Mouse (Mus musculus) kidney, adult 11 months (tissue): ENCODE measurements at regions not wholly inside any gene's neighbourhood (a gene's known extent, or its start where the extent isn't known, plus 50 kb on each side); places are given as distances from the start of the nearest gene placed in this dataset.

Source experiments
- DNase-seq: peaks from one replicate; pipeline ENCODE4 v3.0.0; 2022

DNA sequence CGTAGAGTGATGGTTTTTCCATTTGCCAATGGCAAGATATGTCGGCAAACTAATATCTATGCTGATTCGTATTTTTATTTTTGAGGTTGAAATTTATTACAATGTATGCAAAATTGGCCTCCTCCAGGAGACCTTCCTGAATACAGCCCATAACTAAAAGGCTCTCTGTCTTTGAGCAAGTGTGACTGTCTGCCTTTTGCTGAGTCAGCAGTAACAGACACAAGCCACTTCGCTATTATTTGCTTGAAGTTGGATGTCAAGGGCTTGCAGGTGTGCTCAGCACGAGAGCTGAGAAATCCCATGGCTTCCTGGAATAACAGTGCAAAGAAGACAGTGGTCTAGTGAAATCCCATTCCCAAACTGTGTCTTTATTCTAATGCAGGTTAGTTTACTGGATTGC lies 56.9 kb downstream of the Dmrt2 start:
- no peak for DNase-seq

GRCm38 (mm10) chr19:25729633-25730032 lies 57.4 kb downstream of the Dmrt2 start:
- DNase-seq: no peak

- no peak for DNase-seq
Measured at GRCm38 (mm10) chr19:25778455-25778854, 106.2 kb downstream of the Dmrt2 start.

DNA sequence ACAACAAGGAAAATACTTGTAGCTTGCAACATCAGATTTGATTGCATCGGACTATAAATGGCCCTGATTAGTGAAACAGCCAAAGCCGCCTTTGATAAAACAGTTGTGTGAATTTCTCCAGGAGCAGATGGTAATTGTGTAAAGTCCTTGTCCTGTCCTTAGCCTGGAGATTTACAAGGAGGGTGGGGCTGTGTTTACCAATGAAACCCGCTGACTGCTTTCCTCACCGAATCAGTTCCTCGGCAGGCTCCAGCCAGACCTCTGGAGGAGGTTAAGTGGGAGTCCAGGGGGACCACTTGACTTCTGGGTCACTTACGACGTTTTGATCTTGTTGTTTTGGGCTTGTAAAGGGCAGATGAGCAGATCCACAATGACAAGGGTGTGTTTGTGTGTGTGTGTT lies 107.1 kb downstream of the Dmrt2 start:
- DNase-seq: no peak

DNA sequence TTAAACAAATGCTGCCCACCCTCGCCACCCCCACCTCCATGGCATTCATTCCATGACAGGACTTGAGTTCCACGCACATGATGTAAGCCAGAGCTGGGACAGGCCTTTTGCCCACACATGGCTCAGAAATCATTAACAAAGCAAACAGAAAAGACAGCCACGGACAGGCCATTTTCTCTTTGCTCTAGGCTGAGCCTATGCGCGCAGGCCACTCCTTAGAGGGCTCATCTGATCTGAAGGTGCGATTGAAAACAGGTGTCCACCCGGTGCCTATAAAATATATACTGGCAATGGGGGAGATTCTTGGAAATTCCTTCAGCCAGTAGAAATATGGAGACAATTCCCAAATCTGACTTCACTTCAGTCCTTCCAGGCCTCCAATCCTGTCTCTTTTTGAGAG lies 109.1 kb downstream of the Dmrt2 start:
- DNase-seq: no peak

GRCm38 (mm10) chr19:25802692-25803091 lies 130.5 kb downstream of the Dmrt2 start:
- no peak for DNase-seq

DNA sequence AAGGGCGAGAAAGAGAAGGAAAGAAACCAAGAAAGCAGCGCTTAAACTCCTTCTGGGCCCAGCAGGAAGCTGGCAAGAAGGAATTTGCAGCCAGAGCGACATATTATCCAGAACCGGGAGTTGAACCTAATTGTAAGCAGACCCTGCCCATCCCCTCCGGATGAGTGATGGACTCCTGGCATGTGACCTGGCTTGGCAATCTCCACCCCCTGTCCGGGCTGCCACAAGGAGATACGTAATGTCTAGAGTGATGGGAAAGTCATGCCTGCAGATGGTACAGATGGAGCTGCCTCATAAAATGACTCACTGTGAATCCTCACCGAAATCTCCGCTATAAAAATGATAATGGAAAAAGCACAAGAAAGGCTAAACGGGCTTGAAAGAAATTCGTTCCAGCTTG lies 133.1 kb downstream of the Dmrt2 start:
- no peak for DNase-seq

GRCm38 (mm10) chr19:25813651-25814050 lies 141.4 kb downstream of the Dmrt2 start:
- DNase-seq: no peak

DNA sequence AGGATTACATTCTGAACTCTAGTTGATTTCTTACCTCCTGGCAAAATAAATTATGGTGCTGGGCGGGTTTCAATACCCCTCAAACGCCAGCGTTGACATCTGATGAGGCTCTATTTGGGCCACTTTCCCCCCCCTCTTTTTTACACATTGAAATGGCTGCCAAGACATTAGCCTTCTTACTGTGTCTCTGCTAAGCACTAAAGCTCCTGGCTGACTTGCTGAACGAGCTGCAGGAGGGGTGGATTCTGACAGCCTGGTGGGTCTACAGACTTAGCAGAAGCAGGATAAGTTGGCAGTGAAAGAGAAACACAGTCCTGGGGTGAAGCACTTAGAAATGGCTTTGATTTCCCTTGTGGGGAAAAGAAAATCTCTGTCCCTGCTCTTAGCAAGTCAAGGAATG lies 172.9 kb downstream of the Dmrt2 start:
- no peak for DNase-seq

GRCm38 (mm10) chr19:25856344-25856743 lies 184.1 kb downstream of the Dmrt2 start:
- DNase-seq: peak; percentile 83

DNA sequence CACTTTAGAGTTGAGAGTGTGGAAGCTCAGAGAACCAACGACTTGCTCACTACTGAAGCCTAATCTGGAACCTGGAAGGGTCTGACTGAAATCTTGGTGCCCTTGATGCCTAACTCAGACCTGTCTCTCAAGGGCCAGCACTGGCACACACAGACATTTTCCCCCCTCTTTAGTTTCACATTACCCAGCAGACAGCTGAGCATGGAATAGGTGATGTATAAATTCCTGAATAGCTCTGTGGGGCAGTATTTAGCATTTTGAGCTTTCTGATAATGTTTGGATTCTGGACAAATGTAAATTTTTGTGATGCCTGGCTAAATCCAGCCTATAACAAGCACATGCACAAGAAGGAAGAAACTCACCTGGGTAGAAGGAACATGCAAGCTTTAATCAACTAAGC lies 191.1 kb downstream of the Dmrt2 start:
- peak; percentile 34 for DNase-seq

GRCm38 (mm10) chr19:25906721-25907120 lies 234.5 kb downstream of the Dmrt2 start:
- DNase-seq: no peak

DNA sequence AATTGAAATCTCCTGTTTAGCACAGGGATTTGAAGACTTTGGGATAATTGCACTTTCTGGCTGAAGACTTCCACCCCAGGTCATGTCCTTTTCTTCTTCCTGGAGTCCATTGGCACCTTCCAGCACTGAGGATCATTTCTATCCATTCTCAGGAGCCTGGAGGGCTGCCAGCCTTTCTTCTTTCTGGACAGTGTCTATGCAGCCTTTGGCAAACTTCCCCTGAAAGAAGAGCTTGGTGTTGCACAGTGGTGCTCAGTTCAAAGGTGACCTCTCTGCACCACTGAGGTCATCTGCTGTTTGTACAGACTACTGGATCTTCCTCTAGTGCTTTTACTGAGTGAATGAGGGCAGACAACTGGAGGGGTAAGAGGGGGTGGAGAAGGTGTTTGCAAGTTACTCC lies 249.8 kb downstream of the Dmrt2 start:
- DNase-seq: peak; percentile 19

- peak; percentile 17 for DNase-seq
Measured at GRCm38 (mm10) chr19:25922806-25923205, 250.6 kb downstream of the Dmrt2 start.

DNA sequence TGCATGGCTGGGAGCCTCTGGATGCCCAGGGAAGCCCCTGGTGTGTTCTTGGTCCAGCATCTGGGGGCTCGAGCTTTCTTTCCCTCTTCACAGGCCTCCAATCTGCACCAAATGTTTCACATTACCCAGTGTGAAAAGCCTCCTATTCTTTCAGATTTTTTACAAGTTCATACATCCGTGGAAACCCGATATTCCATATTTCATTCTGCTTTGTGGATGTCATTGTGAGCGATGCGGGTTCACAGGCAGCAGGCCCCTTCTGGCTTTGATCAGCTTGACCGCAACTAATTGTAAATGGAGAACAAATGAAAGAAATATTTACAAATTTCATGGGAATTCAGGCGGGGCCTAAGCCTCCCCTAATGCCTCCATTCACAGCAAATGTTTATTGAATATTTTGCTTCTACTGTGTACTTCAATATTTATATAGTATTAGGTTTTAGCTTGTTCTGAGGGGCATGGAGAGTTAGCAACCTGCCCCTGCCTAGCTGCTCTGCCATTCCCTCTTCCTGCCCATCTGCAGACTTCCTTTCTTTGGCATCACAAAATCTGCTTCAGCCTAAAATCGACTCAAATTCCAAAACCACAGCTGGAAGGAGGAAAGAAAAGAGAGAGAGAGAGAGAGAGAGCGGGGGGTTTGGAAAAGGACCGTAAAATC lies 251.6 kb downstream of the Dmrt2 start:
- no peak for DNase-seq

- no peak for DNase-seq
Measured at GRCm38 (mm10) chr19:25924385-25924769, 252.2 kb downstream of the Dmrt2 start.

GRCm38 (mm10) chr19:25927220-25927619 lies 255.0 kb downstream of the Dmrt2 start:
- DNase-seq: no peak

GRCm38 (mm10) chr19:25937343-25937742 lies 265.1 kb downstream of the Dmrt2 start:
- no peak for DNase-seq

GRCm38 (mm10) chr19:25971210-25971609 lies 299.0 kb downstream of the Dmrt2 start:
- no peak for DNase-seq

DNA sequence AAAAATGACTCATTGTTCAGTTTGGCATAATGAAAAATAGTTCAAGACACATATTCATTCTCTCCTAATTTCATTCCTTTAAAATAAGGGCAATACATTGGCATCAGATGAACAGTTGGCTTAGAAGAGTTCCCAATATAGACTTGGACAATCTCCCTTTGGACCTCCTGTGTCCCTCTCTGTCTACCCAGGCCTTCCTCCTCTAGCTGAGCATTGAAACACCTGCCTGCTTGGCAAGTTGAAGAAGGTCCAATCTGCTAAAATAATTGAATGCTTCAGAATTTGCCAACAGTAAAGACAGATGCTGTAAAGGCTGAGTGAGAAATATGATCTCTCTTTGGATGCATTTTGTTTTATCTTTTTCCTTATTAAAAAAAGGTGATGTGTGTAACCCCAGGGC lies 303.0 kb downstream of the Dmrt2 start:
- no peak for DNase-seq

DNA sequence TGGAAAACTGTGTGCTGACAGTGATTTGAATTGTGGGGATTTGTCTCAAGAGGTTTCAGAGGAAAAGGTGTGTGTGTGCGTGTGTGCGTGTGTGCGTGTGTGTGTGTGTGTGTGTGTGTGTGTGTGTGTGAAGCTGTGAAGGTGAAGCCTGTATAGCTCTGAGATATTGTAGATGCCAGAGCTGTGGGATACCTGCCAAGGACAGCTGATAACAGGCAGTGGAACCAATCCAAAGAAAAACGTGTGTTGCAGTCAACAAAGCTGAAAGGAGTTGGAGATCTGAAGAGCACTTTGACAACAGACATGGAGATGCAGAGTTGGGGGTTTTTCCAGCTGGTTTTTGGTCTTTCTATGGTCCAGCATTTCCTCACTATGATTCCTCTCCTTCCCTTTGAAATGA lies 308.1 kb downstream of the Dmrt2 start:
- DNase-seq: no peak

- DNase-seq: no peak
Measured at GRCm38 (mm10) chr19:26014620-26015180, 342.5 kb downstream of the Dmrt2 start.

GRCm38 (mm10) chr19:26021141-26021540 lies 348.9 kb downstream of the Dmrt2 start:
- no peak for DNase-seq

- DNase-seq: no peak
Measured at GRCm38 (mm10) chr19:26026103-26026502, 353.9 kb downstream of the Dmrt2 start.

DNA sequence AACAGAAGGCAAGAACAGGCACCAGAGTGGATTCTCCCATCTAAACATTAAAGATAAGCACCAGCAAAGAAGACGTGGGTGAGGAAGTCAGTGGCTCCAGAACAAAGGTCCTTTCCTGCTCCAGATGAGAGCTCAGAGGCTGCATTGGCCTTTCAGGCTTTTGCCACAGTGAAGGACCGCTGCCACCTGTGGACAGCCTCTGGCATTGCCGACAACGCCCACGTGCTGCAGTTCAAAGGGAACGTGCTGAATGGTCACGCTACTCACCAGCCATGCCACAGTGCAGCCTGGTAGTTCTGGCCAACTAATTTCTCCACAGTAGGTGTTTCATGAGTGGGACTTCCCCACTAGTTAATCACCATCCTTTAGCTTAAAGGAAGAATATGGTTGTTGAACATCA lies 365.1 kb downstream of the Dmrt2 start:
- peak; percentile 45 for DNase-seq
